1 mouse cellular context compared by ENCODE assay signal in genomic region chr4:63401620-63402019, GRCm38 (mm10).
TF ChIP-seq lines count a peak whose summit lies in the region.

No protein-coding gene starts in this region.

TF ChIP-seq in MEL, 35 proteins besides CTCF, POLR2A, EP300 and RAD21 (continued from another document):
- TF ChIP-seq ZC3H11A (IDR thresholded peaks at IDR 0.05; ENCODE audit: low read depth, low read length) (no peak), SIN3A (IDR thresholded peaks at IDR 0.05; ENCODE audit: low read length) (peak; percentile 37; the same call in 1 of the 2 replicates), TCF12 (IDR thresholded peaks at IDR 0.05; ENCODE audit: low read depth, low read length) (no peak)
